Mouse (Mus musculus): Measurements from ENCODE around the gene Ace3. TPM values are rescaled to one million over a fixed set of nuclear protein-coding genes. Genes with fewer than 3 reads are reported as not detected.

The Ace3 gene
- polyA plus RNA-seq, 1 experiment = not detected

- H3K4me3 ChIP-seq (ENCODE audit: insufficient read depth, low read length) = no peak overlapping the region
- TF ChIP-seq CTCF (IDR thresholded peaks at IDR 0.05; ENCODE audit: low read depth, low read length) (no peak), POLR2A (IDR thresholded peaks at IDR 0.05; ENCODE audit: borderline replicate concordance, low read depth, low read length) (no peak)
- H3K4me1 ChIP-seq (ENCODE audit: control insufficient read depth, insufficient read depth, low read length) = peaks cover 24% of the 10 kb centered on the region
- H3K27ac ChIP-seq (ENCODE audit: insufficient read depth, low read depth, low read length) = no peak overlapping the region
Observed at GRCm38 (mm10) chr11:105955815-105956430, 38.6 kb upstream of the Ace3 start.

GRCm38 (mm10) chr11:105957501-105957900, 37.0 kb upstream of the Ace3 start:
- no peak overlapping the region for H3K27ac ChIP-seq (ENCODE audit: insufficient read depth, low read depth, low read length)
- no peak overlapping the region for H3K4me3 ChIP-seq (ENCODE audit: insufficient read depth, low read length)
- TF ChIP-seq POLR2A (IDR thresholded peaks at IDR 0.05; ENCODE audit: borderline replicate concordance, low read depth, low read length) (no peak), CTCF (IDR thresholded peaks at IDR 0.05; ENCODE audit: low read depth, low read length) (no peak)
- H3K4me1 ChIP-seq (ENCODE audit: control insufficient read depth, insufficient read depth, low read length) = peaks cover 22% of the 10 kb centered on the region

- H3K27ac ChIP-seq (ENCODE audit: insufficient read depth, low read depth, low read length) = no peak overlapping the region
- TF ChIP-seq POLR2A (IDR thresholded peaks at IDR 0.05; ENCODE audit: borderline replicate concordance, low read depth, low read length) (no peak), CTCF (IDR thresholded peaks at IDR 0.05; ENCODE audit: low read depth, low read length) (no peak)
Observed at GRCm38 (mm10) chr11:105958566-105958965, 35.9 kb upstream of the Ace3 start.

GRCm38 (mm10) chr11:105959355-105959754, 35.1 kb upstream of the Ace3 start:
- no peak overlapping the region for H3K27ac ChIP-seq (ENCODE audit: insufficient read depth, low read depth, low read length)
- H3K4me1 ChIP-seq (ENCODE audit: control insufficient read depth, insufficient read depth, low read length) = peaks cover 5% of the 10 kb centered on the region
- TF ChIP-seq CTCF (IDR thresholded peaks at IDR 0.05; ENCODE audit: low read depth, low read length) = no peak
- TF ChIP-seq POLR2A (IDR thresholded peaks at IDR 0.05; ENCODE audit: borderline replicate concordance, low read depth, low read length) = no peak
- no peak overlapping the region for H3K4me3 ChIP-seq (ENCODE audit: insufficient read depth, low read length)

More at GRCm38 (mm10) chr11:105958566-105958965, 35.9 kb upstream of the Ace3 start:
- Histone ChIP-seq H3K4me3 (ENCODE audit: insufficient read depth, low read length) (no peak overlapping the region), H3K4me1 (ENCODE audit: control insufficient read depth, insufficient read depth, low read length) (peaks cover 13% of the 10 kb centered on the region)

- Histone ChIP-seq H3K4me3 (ENCODE audit: insufficient read depth, low read length) (no peak overlapping the region), H3K27ac (ENCODE audit: insufficient read depth, low read depth, low read length) (no peak overlapping the region), H3K4me1 (ENCODE audit: control insufficient read depth, insufficient read depth, low read length) (no peaks in the 10 kb centered on the region)
- no peak for TF ChIP-seq CTCF (IDR thresholded peaks at IDR 0.05; ENCODE audit: low read depth, low read length)
- no peak for TF ChIP-seq POLR2A (IDR thresholded peaks at IDR 0.05; ENCODE audit: borderline replicate concordance, low read depth, low read length)
Observed at GRCm38 (mm10) chr11:105964691-105965090, 29.8 kb upstream of the Ace3 start.

GRCm38 (mm10) chr11:105966288-105966687, 28.2 kb upstream of the Ace3 start:
- Histone ChIP-seq H3K4me1 (ENCODE audit: control insufficient read depth, insufficient read depth, low read length) (no peaks in the 10 kb centered on the region), H3K27ac (ENCODE audit: insufficient read depth, low read depth, low read length) (no peak overlapping the region), H3K4me3 (ENCODE audit: insufficient read depth, low read length) (no peak overlapping the region)
- TF ChIP-seq POLR2A (IDR thresholded peaks at IDR 0.05; ENCODE audit: borderline replicate concordance, low read depth, low read length) = no peak
- no peak for TF ChIP-seq CTCF (IDR thresholded peaks at IDR 0.05; ENCODE audit: low read depth, low read length)

GRCm38 (mm10) chr11:105967741-105968574, 26.5 kb upstream of the Ace3 start, which contains the start of gene Ace:
TSS of gene Ace (plus strand) at chr11:105967945.
- TF ChIP-seq POLR2A (IDR thresholded peaks at IDR 0.05; ENCODE audit: borderline replicate concordance, low read depth, low read length) = no peak
- no peak within 1 kb of the TSS for H3K27ac ChIP-seq (ENCODE audit: insufficient read depth, low read depth, low read length)
- no peaks in the 10 kb centered on the region for H3K4me1 ChIP-seq (ENCODE audit: control insufficient read depth, insufficient read depth, low read length)
- peak within 1 kb of the TSS; percentile 60 for H3K4me3 ChIP-seq (ENCODE audit: insufficient read depth, low read length)

GRCm38 (mm10) chr11:105968948-105969347, 25.5 kb upstream of the Ace3 start:
- Histone ChIP-seq H3K27ac (ENCODE audit: insufficient read depth, low read depth, low read length) (no peak overlapping the region), H3K4me3 (ENCODE audit: insufficient read depth, low read length) (no peak overlapping the region), H3K4me1 (ENCODE audit: control insufficient read depth, insufficient read depth, low read length) (no peaks in the 10 kb centered on the region)
- TF ChIP-seq CTCF (IDR thresholded peaks at IDR 0.05; ENCODE audit: low read depth, low read length) (no peak), POLR2A (IDR thresholded peaks at IDR 0.05; ENCODE audit: borderline replicate concordance, low read depth, low read length) (no peak)

- H3K27ac ChIP-seq (ENCODE audit: insufficient read depth, low read depth, low read length) = no peak overlapping the region
- no peak overlapping the region for H3K4me3 ChIP-seq (ENCODE audit: insufficient read depth, low read length)
- H3K4me1 ChIP-seq (ENCODE audit: control insufficient read depth, insufficient read depth, low read length) = no peaks in the 10 kb centered on the region
- peak; percentile 30 for TF ChIP-seq CTCF (IDR thresholded peaks at IDR 0.05; ENCODE audit: low read depth, low read length)
- TF ChIP-seq POLR2A (IDR thresholded peaks at IDR 0.05; ENCODE audit: borderline replicate concordance, low read depth, low read length) = no peak
Observed at GRCm38 (mm10) chr11:105969516-105969915, 25.0 kb upstream of the Ace3 start.

GRCm38 (mm10) chr11:105974593-105974992, 19.9 kb upstream of the Ace3 start:
- H3K4me1 ChIP-seq (ENCODE audit: control insufficient read depth, insufficient read depth, low read length) = peaks cover 9% of the 10 kb centered on the region
- TF ChIP-seq CTCF (IDR thresholded peaks at IDR 0.05; ENCODE audit: low read depth, low read length) (no peak), POLR2A (IDR thresholded peaks at IDR 0.05; ENCODE audit: borderline replicate concordance, low read depth, low read length) (no peak)
- no peak overlapping the region for H3K4me3 ChIP-seq (ENCODE audit: insufficient read depth, low read length)
- H3K27ac ChIP-seq (ENCODE audit: insufficient read depth, low read depth, low read length) = no peak overlapping the region
